Mouse (Mus musculus) spleen, adult 2 months (tissue): ENCODE measurements around the gene Dll1. TPM values are rescaled to one million over a fixed set of nuclear protein-coding genes. Genes with fewer than 3 reads are reported as not detected.
A peak's percentile ranks its signal among the peaks of the same experiment; 100 is the strongest.

Experiments
- DNase-seq, 2 experiments: peaks; one replicate each; pipeline versions ENCODE4 v3.0.0 to v3.0.0-alpha.2; 2012 to 2021; ENCODE audit warnings: low spot score in 2 of 2, low read depth in 1 of 2
- H3K27ac ChIP-seq: fragments of 200-500 bp; 2 replicates; pipeline ENCODE4 v1.5.1; 2012; ENCODE audit warnings: low read length, inconsistent platforms; ENCODE audit not compliant: insufficient read depth
- H3K27me3 ChIP-seq: fragments of 200-500 bp; 2 replicates; pipeline ENCODE4 v1.6.1; 2012; ENCODE audit warnings: mild to moderate bottlenecking, moderate library complexity, low read length, inconsistent platforms; ENCODE audit not compliant: control insufficient read depth, insufficient read depth
- H3K36me3 ChIP-seq: fragments of 200-500 bp; 2 replicates; pipeline ENCODE4 v1.6.1; 2012; ENCODE audit warnings: mild to moderate bottlenecking, low read length, inconsistent platforms; ENCODE audit not compliant: control insufficient read depth, insufficient read depth
- H3K4me1 ChIP-seq: fragments of 200-500 bp; 2 replicates; pipeline ENCODE4 v1.6.1; 2011; ENCODE audit warnings: inconsistent platforms; ENCODE audit not compliant: control insufficient read depth, insufficient read depth, insufficient read length
- H3K4me3 ChIP-seq: fragments of 200-500 bp; 2 replicates; pipeline ENCODE4 v1.5.1; 2011; ENCODE audit warnings: mild to moderate bottlenecking, inconsistent platforms; ENCODE audit not compliant: insufficient read depth, insufficient read length; ENCODE audit errors: extremely low read depth
- CTCF ChIP-seq: fragments of 200-500 bp; IDR thresholded peaks from 2 replicates; pipeline ENCODE4 v1.5.1; 2011; ENCODE audit warnings: mild to moderate bottlenecking, inconsistent platforms; ENCODE audit not compliant: insufficient read depth, insufficient read length, insufficient replicate concordance; ENCODE audit errors: extremely low read depth
- POLR2A ChIP-seq: fragments of 200-500 bp; IDR thresholded peaks from 2 replicates; pipeline ENCODE4 v1.6.1; 2011; ENCODE audit warnings: low read depth, low read length, inconsistent platforms
- WGBS: fragments of 180-500 bp; shearing (Covaris S2); methylation state at CpG from one replicate; pipeline ENCODE4 v1.1.7; 2018; 5-methylcytosine and 5-hydroxymethylcytosine counted together
- polyA plus RNA-seq: library from polyadenylated mRNA; depleted of rRNA; stranded (reverse); fragments of >200 nt; gene quantifications from 2 replicates; pipeline ENCODE4 v1.2.3, GENCODE M21; 2012

Dll1 gene
- polyA plus RNA-seq, 1 experiment: 49.3 TPM

GRCm38 (mm10) chr17:15372931-15373652 is 3.6 kb downstream of the Dll1 start:
- Histone ChIP-seq H3K27me3 (peaks cover 21% of the 10 kb centered on the region), H3K36me3 (no peaks in the 10 kb centered on the region; the same call in 1 of the 2 replicates), H3K4me1 (peaks cover 9% of the 10 kb centered on the region), H3K4me3 (peak overlapping the region; percentile 61), H3K27ac (peak overlapping the region; percentile 19; the same call in 1 of the 2 replicates)
- DNase-seq: no peak
- TF ChIP-seq CTCF (no peak), POLR2A (no peak)
- 79% methylated on average over 15 of the region's 15 CpGs for WGBS

GRCm38 (mm10) chr17:15371967-15372835 is 4.5 kb downstream of the Dll1 start:
- Histone ChIP-seq H3K4me3 (peak overlapping the region; percentile 10; the same call in 1 of the 2 replicates), H3K4me1 (peaks cover 9% of the 10 kb centered on the region)

DNA sequence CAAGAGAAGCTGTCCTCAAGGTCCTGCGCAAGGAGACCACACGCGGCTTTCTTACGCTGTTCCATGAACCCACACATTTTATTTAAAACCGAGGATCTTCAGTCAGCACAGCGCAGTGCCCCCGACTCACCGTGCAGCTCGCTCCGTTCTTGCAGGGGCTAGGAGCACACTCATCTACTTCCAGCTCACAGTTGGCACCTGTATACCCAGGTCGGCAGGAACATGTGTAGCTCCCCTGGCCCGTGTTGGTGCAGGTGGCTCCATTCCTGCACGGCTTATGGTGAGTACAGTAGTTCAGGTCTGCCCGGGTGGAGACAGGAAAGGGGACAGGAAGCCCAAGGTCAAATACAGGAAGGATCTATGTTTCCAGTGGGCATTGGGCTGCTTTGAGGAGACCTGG is 6.3 kb downstream of the Dll1 start:
- WGBS: 59% methylated on average over 14 of the region's 14 CpGs
- H3K36me3 ChIP-seq: no peaks in the 10 kb centered on the region; the same call in 1 of the 2 replicates
- H3K4me1 ChIP-seq: no peaks in the 10 kb centered on the region
- H3K27me3 ChIP-seq: peaks cover 10% of the 10 kb centered on the region; the same call in 1 of the 2 replicates
- no peak overlapping the region for H3K27ac ChIP-seq
- TF ChIP-seq POLR2A (no peak), CTCF (no peak)
- H3K4me3 ChIP-seq: no peak overlapping the region
- no peak for DNase-seq

More at GRCm38 (mm10) chr17:15371967-15372835, 4.5 kb downstream of the Dll1 start:
- TF ChIP-seq POLR2A: no peak
- no peak for TF ChIP-seq CTCF
- Histone ChIP-seq H3K27me3 (peaks cover 17% of the 10 kb centered on the region), H3K36me3 (no peaks in the 10 kb centered on the region; the same call in 1 of the 2 replicates), H3K27ac (peak overlapping the region; percentile 19; the same call in 1 of the 2 replicates)
- WGBS: 70% methylated on average over 17 of the region's 17 CpGs
- no peak for DNase-seq

GRCm38 (mm10) chr17:15365650-15366049 is 11.0 kb downstream of the Dll1 start:
- H3K36me3 ChIP-seq: no peaks in the 10 kb centered on the region; the same call in 1 of the 2 replicates
- no peak overlapping the region for H3K27ac ChIP-seq
- no peak for DNase-seq
- 77% methylated on average over 5 of the region's 5 CpGs for WGBS
- H3K27me3 ChIP-seq: no peaks in the 10 kb centered on the region
- H3K4me1 ChIP-seq: no peaks in the 10 kb centered on the region
- H3K4me3 ChIP-seq: no peak overlapping the region
- TF ChIP-seq CTCF (no peak), POLR2A (no peak)

DNA sequence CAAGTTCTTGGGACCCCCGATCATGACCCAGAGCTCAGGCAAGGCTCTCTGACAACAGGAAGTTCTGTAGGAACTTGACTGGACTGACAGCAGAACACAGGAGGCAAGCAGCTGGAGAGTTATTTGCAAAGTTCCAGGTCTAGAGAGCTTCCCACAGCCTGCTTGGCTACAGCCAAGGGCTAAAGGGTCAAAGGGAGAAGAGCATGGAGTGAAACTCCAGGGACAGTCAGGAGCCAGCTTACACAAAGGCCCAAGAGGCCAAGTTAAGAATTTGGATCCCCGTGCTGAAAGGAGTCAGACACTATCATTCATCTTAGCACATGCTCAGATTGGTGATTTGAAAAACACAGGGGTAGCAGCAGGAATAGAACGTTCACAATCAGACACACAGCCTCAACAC is 13.0 kb downstream of the Dll1 start:
- Histone ChIP-seq H3K4me3 (no peak overlapping the region), H3K36me3 (no peaks in the 10 kb centered on the region), H3K4me1 (no peaks in the 10 kb centered on the region), H3K27me3 (no peaks in the 10 kb centered on the region), H3K27ac (no peak overlapping the region)
- no peak for DNase-seq
- 59% methylated on average over 3 of the region's 3 CpGs for WGBS
- TF ChIP-seq CTCF (no peak), POLR2A (no peak)

DNA sequence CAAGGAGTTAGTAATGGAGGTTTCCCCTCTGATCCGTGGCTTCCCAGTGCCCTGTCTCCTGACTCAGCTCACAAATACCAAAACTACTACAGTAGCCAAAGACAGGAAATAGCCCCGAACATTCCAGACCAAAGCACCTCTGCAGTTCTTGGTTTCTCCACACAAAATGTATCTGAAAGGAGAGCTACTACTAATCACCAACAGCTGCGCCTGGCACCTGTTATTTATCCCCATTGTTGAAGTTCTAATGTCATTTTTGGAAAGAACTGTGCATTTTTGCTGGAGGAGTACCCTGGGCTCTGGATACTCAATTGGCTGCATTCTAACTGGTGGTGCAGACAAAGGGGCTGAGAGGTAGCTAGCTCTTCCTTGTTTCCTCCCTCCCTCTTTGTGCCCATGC is 19.6 kb downstream of the Dll1 start:
- no peaks in the 10 kb centered on the region for H3K27me3 ChIP-seq
- no peaks in the 10 kb centered on the region; the same call in 1 of the 2 replicates for H3K4me1 ChIP-seq
- no peak overlapping the region for H3K4me3 ChIP-seq
- no peak for TF ChIP-seq CTCF
- TF ChIP-seq POLR2A: no peak
- H3K36me3 ChIP-seq: no peaks in the 10 kb centered on the region
- no peak overlapping the region for H3K27ac ChIP-seq
- 74% methylated on average over 3 of the region's 3 CpGs for WGBS
- no peak for DNase-seq

- no peak for DNase-seq
- Histone ChIP-seq H3K27me3 (no peaks in the 10 kb centered on the region), H3K36me3 (no peaks in the 10 kb centered on the region), H3K4me1 (no peaks in the 10 kb centered on the region; the same call in 1 of the 2 replicates), H3K4me3 (no peak overlapping the region), H3K27ac (no peak overlapping the region)
- TF ChIP-seq POLR2A: no peak
- no peak for TF ChIP-seq CTCF
- 85% methylated on average over 5 of the region's 5 CpGs for WGBS
Observed at GRCm38 (mm10) chr17:15356526-15356925, 20.1 kb downstream of the Dll1 start.
